Mouse (Mus musculus) brain, embryonic 14.5 days (tissue): ENCODE measurements around the gene Cpne5. TPM values are rescaled to one million over a fixed set of nuclear protein-coding genes. Genes with fewer than 3 reads are reported as not detected.

ENCODE experiments used
- DNase-seq: peaks from one replicate; pipeline ENCODE4 v3.0.0-alpha.2; 2011; ENCODE audit warnings: low read depth
- CTCF ChIP-seq: fragments of 200-500 bp; IDR thresholded peaks from 2 replicates; pipeline ENCODE4 v1.5.1; 2012; ENCODE audit warnings: inconsistent platforms, mild to moderate bottlenecking, moderate library complexity, borderline replicate concordance; ENCODE audit not compliant: insufficient read depth, insufficient read length; ENCODE audit errors: extremely low read depth
- POLR2A ChIP-seq: fragments of 200-500 bp; IDR thresholded peaks from 2 replicates; pipeline ENCODE4 v1.6.1; 2012; ENCODE audit warnings: mild to moderate bottlenecking, inconsistent platforms, borderline replicate concordance; ENCODE audit not compliant: poor library complexity, insufficient read depth, insufficient read length, severe bottlenecking; ENCODE audit errors: extremely low read depth
- polyA plus RNA-seq: library from polyadenylated mRNA; depleted of rRNA; stranded (reverse); fragments of >200 nt; gene quantifications from 2 replicates; pipeline ENCODE4 v1.2.3, GENCODE M21; 2012

Cpne5 gene
- polyA plus RNA-seq, 1 experiment, result 37.8 TPM

- DNase-seq, result peak; percentile 90
- TF ChIP-seq CTCF, result peak; percentile 78
- TF ChIP-seq POLR2A, result no peak
These were observed 61.3 kb downstream of the Cpne5 start for GRCm38 (mm10) chr17:29176391-29177267.

GRCm38 (mm10) chr17:29175693-29176092 lies 62.3 kb downstream of the Cpne5 start:
- DNase-seq, result no peak
- TF ChIP-seq CTCF (no peak), POLR2A (no peak)

DNA sequence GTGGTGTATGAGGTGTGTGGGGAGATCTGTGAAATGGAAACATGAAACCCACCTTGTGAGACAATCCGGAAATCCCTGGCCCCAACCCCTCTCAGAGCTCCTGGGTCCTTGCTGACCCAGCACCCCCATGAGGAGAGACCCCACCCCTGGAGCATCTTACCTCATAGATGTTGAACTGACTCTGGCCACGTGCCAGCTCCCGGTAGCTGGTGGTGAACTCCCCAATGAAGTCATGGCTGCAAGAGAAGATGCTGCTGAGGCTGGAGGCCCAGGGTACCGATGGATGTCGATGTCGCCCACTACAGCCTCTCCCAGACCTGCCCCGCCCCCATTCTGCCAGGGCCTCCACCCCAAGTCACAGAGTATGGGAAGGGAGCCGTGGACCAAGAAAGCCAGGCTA lies 64.8 kb downstream of the Cpne5 start:
- no peak for DNase-seq
- no peak for TF ChIP-seq POLR2A
- TF ChIP-seq CTCF, result no peak

GRCm38 (mm10) chr17:29172062-29172461 lies 65.9 kb downstream of the Cpne5 start:
- DNase-seq, result no peak
- no peak for TF ChIP-seq POLR2A
- TF ChIP-seq CTCF, result no peak

DNA sequence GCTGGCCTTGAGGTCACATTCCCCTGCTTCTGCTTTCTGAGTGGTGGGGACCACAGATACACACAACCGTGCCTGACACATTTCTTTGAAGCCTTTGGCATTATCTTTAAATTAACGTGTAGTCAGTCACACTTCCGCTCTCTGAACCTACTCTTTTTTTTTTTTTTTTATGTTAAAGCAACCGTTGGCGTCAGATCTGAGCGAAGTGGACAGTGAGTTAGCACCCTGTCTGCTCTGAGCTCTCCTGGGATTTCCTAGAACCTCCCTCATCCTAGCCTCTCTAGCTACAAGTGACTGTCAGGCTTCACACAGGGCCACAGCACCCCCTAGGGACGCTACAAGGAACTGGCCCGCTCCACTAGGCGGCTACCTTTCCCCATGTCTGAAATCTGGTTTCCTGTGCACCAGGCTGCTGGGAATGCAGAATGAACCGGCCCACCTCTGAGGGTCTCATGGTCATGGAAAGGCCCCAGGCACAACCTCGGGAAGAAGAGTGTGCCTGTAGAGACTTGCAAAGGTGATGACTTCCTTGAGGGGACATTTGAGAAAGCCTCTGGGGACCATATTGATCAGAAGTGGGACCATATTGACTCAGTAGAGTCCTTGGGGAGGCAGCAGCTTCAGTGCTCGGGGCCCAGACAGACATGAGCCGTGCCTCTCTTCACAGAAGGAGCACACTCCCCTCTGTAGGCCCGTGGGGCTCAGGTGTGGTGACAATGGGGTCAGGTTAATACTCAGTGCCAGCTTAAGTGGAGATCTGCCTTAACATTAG lies 66.8 kb downstream of the Cpne5 start:
- DNase-seq, result peak; percentile 82
- no peak for TF ChIP-seq POLR2A
- TF ChIP-seq CTCF, result peak; percentile 92

DNA sequence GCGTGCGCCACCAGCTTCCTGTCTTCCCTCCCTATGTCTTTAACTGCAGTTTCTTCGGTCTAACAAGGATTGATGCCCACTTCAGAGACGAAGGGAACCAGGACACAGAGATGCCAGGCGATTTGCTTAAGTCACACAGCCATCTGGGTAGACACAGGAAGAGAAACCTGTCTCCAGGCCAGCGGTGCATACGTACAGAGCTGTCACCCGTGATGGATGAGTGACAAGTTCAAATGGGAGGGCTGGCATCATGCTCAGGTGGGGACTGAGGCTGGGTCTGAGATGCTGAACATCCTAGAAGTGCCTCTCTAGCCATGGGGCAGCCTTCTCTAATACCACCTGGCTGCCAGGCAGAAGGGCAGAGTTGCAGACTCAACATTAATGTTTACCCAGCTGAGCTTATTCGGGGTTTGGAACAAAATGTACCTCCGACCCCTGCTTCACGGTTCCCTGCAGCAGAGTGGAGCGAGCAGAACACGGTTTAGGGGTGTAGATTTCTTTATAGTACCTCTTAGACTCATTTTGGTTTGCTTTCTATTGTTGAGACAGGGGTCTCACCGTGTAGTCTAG lies 67.5 kb downstream of the Cpne5 start:
- TF ChIP-seq CTCF (no peak), POLR2A (no peak)

GRCm38 (mm10) chr17:29168996-29169601 lies 68.9 kb downstream of the Cpne5 start:
- TF ChIP-seq CTCF (peak; percentile 52; the same call in 1 of the 2 replicates), POLR2A (no peak)
- DNase-seq, result no peak

More for the DNA sequence above, 67.5 kb downstream of the Cpne5 start:
- DNase-seq, result no peak

DNA sequence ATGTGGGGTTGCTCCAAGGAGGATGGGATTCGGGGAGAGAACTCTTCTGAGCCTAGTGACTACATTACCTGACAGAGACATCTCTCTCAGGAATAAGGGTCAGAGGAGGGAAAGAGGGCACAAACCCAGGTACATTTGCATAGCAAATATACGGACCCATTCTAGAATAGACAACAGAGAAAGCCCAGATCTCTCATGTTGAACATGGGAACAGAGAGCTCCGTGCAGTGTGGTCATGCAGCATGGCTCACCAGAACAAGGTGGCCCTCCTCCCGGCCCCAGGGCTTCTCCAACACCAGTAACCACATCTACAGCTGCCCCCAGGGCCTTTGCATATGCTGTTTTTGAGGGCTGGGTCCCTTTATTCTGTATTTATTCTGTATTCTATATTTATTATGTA lies 69.5 kb downstream of the Cpne5 start:
- no peak for TF ChIP-seq POLR2A
- no peak for TF ChIP-seq CTCF

DNA sequence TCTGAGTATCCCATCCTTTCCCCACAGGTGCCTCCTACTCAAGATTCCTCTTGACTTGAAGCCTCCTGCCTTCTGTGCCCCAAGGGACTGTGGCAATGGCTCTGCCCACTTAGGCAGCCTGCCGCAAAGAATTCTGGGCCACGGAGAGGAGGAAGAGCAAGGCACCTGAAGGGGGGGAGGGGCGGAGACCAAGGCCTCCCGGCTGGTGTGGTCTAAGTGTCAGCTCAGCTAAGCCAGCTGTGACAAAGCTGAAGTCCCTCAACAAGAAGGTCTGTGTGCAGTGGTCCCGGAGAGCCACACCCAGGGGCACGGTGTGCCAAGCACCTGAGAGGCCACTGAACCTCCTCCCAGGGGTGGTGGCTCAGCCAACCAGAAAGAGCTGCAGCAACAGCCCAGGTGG lies 70.6 kb downstream of the Cpne5 start:
- TF ChIP-seq CTCF, result no peak
- TF ChIP-seq POLR2A, result no peak

More for the DNA sequence above, 69.5 kb downstream of the Cpne5 start:
- no peak for DNase-seq

DNA sequence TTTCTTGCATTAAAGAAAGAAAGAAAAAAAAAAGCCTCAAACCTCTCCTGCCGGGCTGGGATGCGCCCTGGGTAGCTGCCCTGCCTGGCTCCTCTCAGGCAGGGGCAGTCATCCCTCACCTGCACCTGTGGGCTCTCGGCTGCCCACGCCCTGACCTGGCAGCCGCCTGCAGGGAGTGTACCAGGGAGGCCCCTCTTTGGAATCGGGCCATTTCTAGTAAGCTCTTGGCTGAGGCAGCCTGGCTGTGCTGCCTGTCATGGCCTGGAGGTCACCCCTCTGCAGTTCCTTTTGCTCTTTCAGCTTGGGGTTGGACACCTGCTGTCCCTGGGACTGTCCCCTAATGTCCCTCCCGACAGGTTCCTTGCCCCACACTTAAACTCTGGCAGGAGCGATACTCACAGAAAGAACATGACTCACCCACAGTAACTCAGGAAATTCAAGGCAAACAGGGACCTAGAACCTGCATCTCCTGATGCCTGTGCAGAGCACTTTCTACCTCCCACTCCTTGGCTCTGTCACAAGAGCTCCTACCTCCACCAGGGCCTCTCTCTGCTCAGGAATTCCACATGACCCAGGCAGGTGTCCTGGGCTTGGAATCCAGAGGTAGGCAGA lies 71.9 kb downstream of the Cpne5 start:
- TF ChIP-seq CTCF, result no peak
- no peak for TF ChIP-seq POLR2A
- DNase-seq, result no peak

More for the DNA sequence above, 70.6 kb downstream of the Cpne5 start:
- DNase-seq, result no peak
